Mouse (Mus musculus) urinary bladder, postnatal 36 days (tissue): ENCODE results near the gene Rere.
"Not testable (repeated sequence)": the region's sequence is repeated elsewhere in the genome, so short reads cannot be mapped to it uniquely, and the experiment has no call there.

ENCODE experiments used
- DNase-seq, 2 experiments: peaks; one replicate each; pipeline ENCODE4 v3.0.0; 2022; ENCODE audit warnings: low spot score in 2 of 2, mixed read lengths in 1 of 2

Rere gene

GRCm38 (mm10) chr4:150283335-150283638 lies 1.8 kb downstream of the Rere start:
- DNase-seq = no peak

GRCm38 (mm10) chr4:150283993-150284392 lies 2.5 kb downstream of the Rere start:
- DNase-seq = no peak

GRCm38 (mm10) chr4:150286980-150287379 lies 5.5 kb downstream of the Rere start:
- no peak for DNase-seq

GRCm38 (mm10) chr4:150287463-150287862 lies 6.0 kb downstream of the Rere start:
- DNase-seq = not testable (repeated sequence)

- no peak for DNase-seq
Observed at GRCm38 (mm10) chr4:150291900-150292299, 10.5 kb downstream of the Rere start.

GRCm38 (mm10) chr4:150294870-150295269 lies 13.4 kb downstream of the Rere start:
- no peak for DNase-seq

GRCm38 (mm10) chr4:150295966-150296365 lies 14.5 kb downstream of the Rere start:
- no peak for DNase-seq

- DNase-seq = no peak
Observed at GRCm38 (mm10) chr4:150302726-150303125, 21.3 kb downstream of the Rere start.

GRCm38 (mm10) chr4:150306701-150307100 lies 25.3 kb downstream of the Rere start:
- no peak for DNase-seq

GRCm38 (mm10) chr4:150307226-150307625 lies 25.8 kb downstream of the Rere start:
- no peak for DNase-seq

GRCm38 (mm10) chr4:150311431-150311830 lies 30.0 kb downstream of the Rere start:
- no peak for DNase-seq

- DNase-seq = no peak
Observed at GRCm38 (mm10) chr4:150312646-150313045, 31.2 kb downstream of the Rere start.

GRCm38 (mm10) chr4:150315301-150315700 lies 33.9 kb downstream of the Rere start:
- DNase-seq = no peak

GRCm38 (mm10) chr4:150316546-150316945 lies 35.1 kb downstream of the Rere start:
- DNase-seq = no peak

- DNase-seq = no peak
Observed at GRCm38 (mm10) chr4:150325046-150325801, 43.8 kb downstream of the Rere start.

GRCm38 (mm10) chr4:150326005-150326404 lies 44.6 kb downstream of the Rere start:
- DNase-seq = no peak

GRCm38 (mm10) chr4:150327476-150327875 lies 46.0 kb downstream of the Rere start:
- no peak for DNase-seq

GRCm38 (mm10) chr4:150333927-150334682 lies 52.7 kb downstream of the Rere start:
- DNase-seq = no peak

GRCm38 (mm10) chr4:150337260-150337659 lies 55.8 kb downstream of the Rere start:
- no peak for DNase-seq

GRCm38 (mm10) chr4:150338906-150339650 lies 57.6 kb downstream of the Rere start:
- DNase-seq = no peak

GRCm38 (mm10) chr4:150340796-150341525 lies 59.5 kb downstream of the Rere start:
- DNase-seq = no peak

GRCm38 (mm10) chr4:150344526-150344925 lies 63.1 kb downstream of the Rere start:
- DNase-seq = no peak
